Mouse (Mus musculus): ENCODE measurements at regions not wholly inside any gene's neighbourhood (a gene's known extent, or its start where the extent isn't known, plus 50 kb on each side); places are given as distances from the start of the nearest gene placed in this dataset.
"Not testable (repeated sequence)": the region's sequence is repeated elsewhere in the genome, so short reads cannot be mapped to it uniquely, and the experiment has no call there.

GRCm38 (mm10) chr14:52824005-52824404 is 328.5 kb upstream of the Olfr1507 start:
- H3K27ac ChIP-seq; H3K4me3 ChIP-seq; intact Hi-C loops (cut with DNase I); DNase-seq (ENCODE audit: extremely low spot score in 1 of 2, low spot score in 2 of 2): not testable (repeated sequence)

- H3K27ac ChIP-seq; DNase-seq (ENCODE audit: extremely low spot score in 1 of 2, low spot score in 2 of 2); intact Hi-C loops (cut with DNase I): not testable (repeated sequence)
These were observed 326.1 kb upstream of the Olfr1507 start for GRCm38 (mm10) chr14:52821617-52822016.

GRCm38 (mm10) chr14:52811128-52811415 is 315.5 kb upstream of the Olfr1507 start:
- H3K27ac ChIP-seq; H3K4me3 ChIP-seq; intact Hi-C loops (cut with DNase I); DNase-seq (ENCODE audit: extremely low spot score in 1 of 2, low spot score in 2 of 2): not testable (repeated sequence)

More at GRCm38 (mm10) chr14:52821617-52822016, 326.1 kb upstream of the Olfr1507 start:
- H3K4me3 ChIP-seq = not testable (repeated sequence)

- peak; percentile 56 for TF ChIP-seq CTCF (IDR thresholded peaks at IDR 0.05)
- peak; percentile 43 to 44 for DNase-seq (ENCODE audit: extremely low spot score in 1 of 2, low spot score in 2 of 2)
- intact Hi-C loops (cut with DNase I); H3K27ac ChIP-seq; H3K4me3 ChIP-seq: not testable (repeated sequence)
These were observed 315.0 kb upstream of the Olfr1507 start for GRCm38 (mm10) chr14:52810275-52811127.

- DNase-seq (ENCODE audit: extremely low spot score in 1 of 2, low spot score in 2 of 2); H3K27ac ChIP-seq; H3K4me3 ChIP-seq; intact Hi-C loops (cut with DNase I): not testable (repeated sequence)
These were observed 306.2 kb upstream of the Olfr1507 start for GRCm38 (mm10) chr14:52801705-52802104.

GRCm38 (mm10) chr14:52792600-52792999 is 297.1 kb upstream of the Olfr1507 start:
- DNase-seq (ENCODE audit: extremely low spot score in 1 of 2, low spot score in 2 of 2); intact Hi-C loops (cut with DNase I); H3K27ac ChIP-seq; H3K4me3 ChIP-seq: not testable (repeated sequence)

- peak; percentile 18 for TF ChIP-seq CTCF (IDR thresholded peaks at IDR 0.05)
- H3K27ac ChIP-seq; intact Hi-C loops (cut with DNase I); H3K4me3 ChIP-seq; DNase-seq (ENCODE audit: extremely low spot score in 1 of 2, low spot score in 2 of 2): not testable (repeated sequence)
These were observed 296.3 kb upstream of the Olfr1507 start for GRCm38 (mm10) chr14:52791828-52792227.

GRCm38 (mm10) chr14:52782832-52783231 is 287.3 kb upstream of the Olfr1507 start:
- H3K27ac ChIP-seq; H3K4me3 ChIP-seq; DNase-seq (ENCODE audit: extremely low spot score in 1 of 2, low spot score in 2 of 2); intact Hi-C loops (cut with DNase I): not testable (repeated sequence)

- TF ChIP-seq CTCF (IDR thresholded peaks at IDR 0.05) = peak; percentile 38
- H3K4me3 ChIP-seq; DNase-seq (ENCODE audit: extremely low spot score in 1 of 2, low spot score in 2 of 2); intact Hi-C loops (cut with DNase I); H3K27ac ChIP-seq: not testable (repeated sequence)
These were observed 280.3 kb upstream of the Olfr1507 start for GRCm38 (mm10) chr14:52775816-52776215.

GRCm38 (mm10) chr14:52769450-52769849 is 273.9 kb upstream of the Olfr1507 start:
- DNase-seq (ENCODE audit: extremely low spot score in 1 of 2, low spot score in 2 of 2); intact Hi-C loops (cut with DNase I); H3K27ac ChIP-seq; H3K4me3 ChIP-seq: not testable (repeated sequence)
- peak; percentile 14; the same call in 1 of the 2 replicates for TF ChIP-seq CTCF (IDR thresholded peaks at IDR 0.05)

- H3K27ac ChIP-seq; intact Hi-C loops (cut with DNase I); H3K4me3 ChIP-seq; DNase-seq (ENCODE audit: extremely low spot score in 1 of 2, low spot score in 2 of 2): not testable (repeated sequence)
These were observed 256.6 kb upstream of the Olfr1507 start for GRCm38 (mm10) chr14:52752159-52752558.

GRCm38 (mm10) chr14:52726680-52727079 is 231.1 kb upstream of the Olfr1507 start:
- H3K27ac ChIP-seq; intact Hi-C loops (cut with DNase I); H3K4me3 ChIP-seq; DNase-seq (ENCODE audit: extremely low spot score in 1 of 2, low spot score in 2 of 2): not testable (repeated sequence)

- H3K4me3 ChIP-seq; DNase-seq (ENCODE audit: extremely low spot score in 1 of 2, low spot score in 2 of 2); intact Hi-C loops (cut with DNase I); H3K27ac ChIP-seq: not testable (repeated sequence)
These were observed 229.4 kb upstream of the Olfr1507 start for GRCm38 (mm10) chr14:52724988-52725387.
